Mouse (Mus musculus): ENCODE results near the gene 1700018F24Rik.

1700018F24Rik gene

GRCm38 (mm10) chr5:145083632-145084451, 41.1 kb downstream of the 1700018F24Rik start, which contains the start of the genes Arpc1a and Kpna7:
Gene Arpc1a, plus strand, starts transcription at chr5:145083830.
Gene Kpna7, minus strand, starts transcription at chr5:145084030.
- peak; percentile 94 for DNase-seq

GRCm38 (mm10) chr5:145084822-145085221, 42.0 kb downstream of the 1700018F24Rik start:
- no peak for DNase-seq

GRCm38 (mm10) chr5:145088186-145088585, 45.4 kb downstream of the 1700018F24Rik start:
- no peak for DNase-seq

GRCm38 (mm10) chr5:145089878-145090277, 47.1 kb downstream of the 1700018F24Rik start:
- no peak for DNase-seq

All from right cerebral cortex, postnatal 4 days (tissue).